Mouse (Mus musculus) midbrain, embryonic 15.5 days (tissue): ENCODE measurements around the gene Trim30c. TPM values are rescaled to one million over a fixed set of nuclear protein-coding genes. Genes with fewer than 3 reads are reported as not detected.

Source experiments
- polyA plus RNA-seq: library from polyadenylated mRNA; unstranded; fragments of >200 nt; fragmentation: Nextera tagmentation; extraction: Ambion mirVana; gene quantifications from 2 replicates; pipeline ENCODE4 v1.2.1, GENCODE M21; 2015

Trim30c gene
- polyA plus RNA-seq, 1 experiment from 2014 or later = 0.15 TPM

Other genes with a start within 250 kb of the Trim30c start
- not detected in 2 replicates for gene Olfm5, start 236.0 kb downstream of the Trim30c start, polyA plus RNA-seq
- gene Olfr648, start 217.4 kb downstream of the Trim30c start, polyA plus RNA-seq = 0.38 and 0.56 TPM in 2 replicates
- not detected in 2 replicates for gene Olfr649, start 204.9 kb downstream of the Trim30c start, polyA plus RNA-seq
- gene Trim6, start 182.0 kb downstream of the Trim30c start, polyA plus RNA-seq = 0.24 and 0.31 TPM in 2 replicates
- 0.94 and 1.2 TPM in 2 replicates for gene Trim34a, start 156.4 kb downstream of the Trim30c start, polyA plus RNA-seq
- 0.15 and 0.30 TPM in 2 replicates for gene Trim5, start 112.7 kb downstream of the Trim30c start, polyA plus RNA-seq
- gene Trim12a, start 85.4 kb downstream of the Trim30c start, polyA plus RNA-seq = 1.3 and 2.1 TPM in 2 replicates
- gene Trim34b, start 71.4 kb downstream of the Trim30c start, polyA plus RNA-seq = not detected in 2 replicates
- gene Trim12c, start 47.5 kb downstream of the Trim30c start, polyA plus RNA-seq = 1.5 and 2.0 TPM in 2 replicates
- 0.05 TPM in 1 of 2 replicates, not detected in the other for gene Trim30b, start 31.0 kb downstream of the Trim30c start, polyA plus RNA-seq
- 0.80 and 0.92 TPM in 2 replicates for gene Trim30a, start 64.4 kb upstream of the Trim30c start, polyA plus RNA-seq
- gene Trim30d, start 107.0 kb upstream of the Trim30c start, polyA plus RNA-seq = 0.45 and 0.50 TPM in 2 replicates
- not detected in 2 replicates for gene Olfr651, start 149.3 kb upstream of the Trim30c start, polyA plus RNA-seq
- 0.04 TPM in 1 of 2 replicates, not detected in the other for gene Olfr652, start 160.1 kb upstream of the Trim30c start, polyA plus RNA-seq
- not detected in 2 replicates for gene Olfr653, start 176.5 kb upstream of the Trim30c start, polyA plus RNA-seq
- not detected in 2 replicates for gene Olfr654, start 186.2 kb upstream of the Trim30c start, polyA plus RNA-seq
- gene Olfr655, start 200.9 kb upstream of the Trim30c start, polyA plus RNA-seq = not detected in 2 replicates
- not detected in 2 replicates for gene Olfr656, start 213.1 kb upstream of the Trim30c start, polyA plus RNA-seq
- gene Olfr657, start 224.0 kb upstream of the Trim30c start, polyA plus RNA-seq = not detected in 2 replicates
- 0.10 and 0.11 TPM in 2 replicates for gene Olfr658, start 246.5 kb upstream of the Trim30c start, polyA plus RNA-seq